Mouse (Mus musculus) liver, adult 2 months (tissue): ENCODE measurements around the gene Npffr2.

Experiments used
- CTCF ChIP-seq: fragments of 200-500 bp; IDR thresholded peaks from 2 replicates; pipeline ENCODE4 v1.5.1; 2011; ENCODE audit warnings: low read depth, low read length, control low read depth
- POLR2A ChIP-seq: fragments of 200-500 bp; IDR thresholded peaks from 2 replicates; pipeline ENCODE4 v1.6.1; 2011; ENCODE audit warnings: low read length, control low read depth; ENCODE audit not compliant: insufficient read depth; ENCODE audit errors: extremely low read depth

- no peak for TF ChIP-seq CTCF
- TF ChIP-seq POLR2A, result no peak
Measured at GRCm38 (mm10) chr5:89492560-89492959, 34.7 kb upstream of the Npffr2 start.
